ENCODE assay signal across 8 mouse cellular contexts in genomic region chr5:115010577-115011216, GRCm38 (mm10). TPM values are rescaled to one million over a fixed set of nuclear protein-coding genes. Genes with fewer than 3 reads are reported as not detected.
A peak's percentile ranks its signal among the peaks of the same experiment; 100 is the strongest.
DNase-seq lines count a peak whose midpoint lies in the region; ATAC-seq and TF ChIP-seq lines count a peak whose summit lies in the region.

TSS of gene Sppl3 (plus strand) at chr5:115011137.

- H3K4me3 ChIP-seq in embryonic facial prominence, embryonic 13.5 days: peak within 1 kb of the TSS; percentile 99
- peak within 1 kb of the TSS; percentile 88 for H3K4me3 ChIP-seq in heart, adult 2 months
- peak within 1 kb of the TSS; percentile 99 for H3K4me3 ChIP-seq in limb, embryonic 13.5 days
- peak within 1 kb of the TSS; percentile 100 for H3K4me3 ChIP-seq in midbrain, embryonic 16.5 days (ENCODE audit: low read depth, low read length)

- H3K9ac ChIP-seq in embryonic facial prominence, embryonic 13.5 days: peak within 1 kb of the TSS; percentile 99
- H3K9ac ChIP-seq in heart, adult 2 months (ENCODE audit: low read depth, low read length): peak within 1 kb of the TSS; percentile 99
- H3K9ac ChIP-seq in limb, embryonic 13.5 days: peak within 1 kb of the TSS; percentile 98
- peak within 1 kb of the TSS; percentile 99 for H3K9ac ChIP-seq in midbrain, embryonic 16.5 days (ENCODE audit: low read depth, low read length)

- TF ChIP-seq POLR2A in heart, adult 2 months (IDR thresholded peaks at IDR 0.05; ENCODE audit: insufficient read depth, low read depth, low read length): peak; percentile 92

- TF ChIP-seq EP300 in heart, adult 2 months (IDR thresholded peaks at IDR 0.05; ENCODE audit: insufficient read depth, low read depth, low read length): no peak

- 1% methylated on average over 49 of the region's 65 CpGs for WGBS in embryonic facial prominence, embryonic 13.5 days
- 1% methylated on average over 60 of the region's 65 CpGs for WGBS in heart, adult 2 months
- 2% methylated on average over 56 of the region's 65 CpGs for WGBS in limb, embryonic 13.5 days
- WGBS in midbrain, embryonic 16.5 days: under 1% methylated on average over 58 of the region's 65 CpGs

- no peaks in the 10 kb centered on the region for H3K27me3 ChIP-seq in embryonic facial prominence, embryonic 13.5 days
- no peaks in the 10 kb centered on the region for H3K27me3 ChIP-seq in heart, adult 2 months (ENCODE audit: control insufficient read depth, insufficient read depth, low read length)
- H3K27me3 ChIP-seq in limb, embryonic 13.5 days: 0 out of 2 replicates have a peak, but pooled peaks cover under 1% of the 10 kb centered on the region
- H3K27me3 ChIP-seq in midbrain, embryonic 16.5 days (ENCODE audit: control insufficient read depth, insufficient read depth, low read depth, low read length): no peaks in the 10 kb centered on the region

- intact Hi-C loops in heart, adult 2 months (cut with DNase I): loop anchor here (2.0 to 5.0 kb wide), 3 partner anchors 32 to 52 kb away; no protein-coding TSS in a partner anchor

- no peaks in the 10 kb centered on the region for H3K36me3 ChIP-seq in embryonic facial prominence, embryonic 13.5 days
- peaks cover 15% of the 10 kb centered on the region for H3K36me3 ChIP-seq in heart, adult 2 months (ENCODE audit: control insufficient read depth, insufficient read depth, low read length)
- no peaks in the 10 kb centered on the region for H3K36me3 ChIP-seq in limb, embryonic 13.5 days
- H3K36me3 ChIP-seq in midbrain, embryonic 16.5 days (ENCODE audit: control insufficient read depth, insufficient read depth, low read length): no peaks in the 10 kb centered on the region

- peak; percentile 24; the same call in 1 of the 2 replicates for TF ChIP-seq CTCF in heart, adult 2 months (IDR thresholded peaks at IDR 0.05)

- peak; percentile 79 for ATAC-seq in embryonic facial prominence, embryonic 13.5 days (ENCODE audit: insufficient number of reproducible peaks, insufficient read depth, low FRiP score, low TSS enrichment, low read depth)
- ATAC-seq in limb, embryonic 13.5 days (ENCODE audit: low FRiP score, low read depth): peak; percentile 86
- ATAC-seq in midbrain, embryonic 16.5 days: peak; percentile 93

- peak within 1 kb of the TSS; percentile 89 for H3K27ac ChIP-seq in embryonic facial prominence, embryonic 13.5 days
- H3K27ac ChIP-seq in heart, adult 2 months: peak within 1 kb of the TSS; percentile 93
- H3K27ac ChIP-seq in limb, embryonic 13.5 days: peak within 1 kb of the TSS; percentile 91
- H3K27ac ChIP-seq in midbrain, embryonic 16.5 days (ENCODE audit: low read length): peak within 1 kb of the TSS; percentile 97

- H3K4me2 ChIP-seq in embryonic facial prominence, embryonic 13.5 days: peak within 1 kb of the TSS; percentile 90
- peak within 1 kb of the TSS; percentile 94 for H3K4me2 ChIP-seq in limb, embryonic 13.5 days (replicated peaks)
- H3K4me2 ChIP-seq in midbrain, embryonic 16.5 days (ENCODE audit: low read length): peak within 1 kb of the TSS; percentile 89

- peaks cover 16% of the 10 kb centered on the region for H3K79me2 ChIP-seq in heart, adult 2 months (replicated peaks; ENCODE audit: control insufficient read depth, insufficient read depth, low read length)

- peak; percentile 78 for DNase-seq in 3134 (ENCODE audit: extremely low read depth, insufficient read length, low spot score)
- DNase-seq in adrenal gland, postnatal 36 days: peak; percentile 96 to 97
- peak; percentile 96 to 98 for DNase-seq in heart, adult 2 months
- DNase-seq in kidney, adult 8-10 months: peak; percentile 87 to 90
- DNase-seq in spleen, postnatal 10 days (ENCODE audit: low spot score in 2 of 2): peak; percentile 98

- peaks cover 45% of the 10 kb centered on the region for H3K4me1 ChIP-seq in embryonic facial prominence, embryonic 13.5 days
- peaks cover 13% of the 10 kb centered on the region for H3K4me1 ChIP-seq in heart, adult 2 months (ENCODE audit: control insufficient read depth, insufficient read depth, low read length)
- peaks cover 38% of the 10 kb centered on the region for H3K4me1 ChIP-seq in limb, embryonic 13.5 days
- peaks cover 26% of the 10 kb centered on the region for H3K4me1 ChIP-seq in midbrain, embryonic 16.5 days (ENCODE audit: control insufficient read depth, insufficient read depth, low read length)

- H3K9me3 ChIP-seq in embryonic facial prominence, embryonic 13.5 days: no peaks in the 10 kb centered on the region
- no peaks in the 10 kb centered on the region for H3K9me3 ChIP-seq in limb, embryonic 13.5 days
- H3K9me3 ChIP-seq in midbrain, embryonic 16.5 days (replicated peaks; ENCODE audit: control insufficient read depth, low read length, poor library complexity, severe bottlenecking): no peaks in the 10 kb centered on the region

RNA-seq across cellular contexts. Expression of gene Sppl3, which starts in this region (rescaled TPM):
- total RNA-seq in adrenal gland, postnatal 36 days (2021): 10 to 100 TPM; 52.0 to 54.1 TPM
- polyA plus RNA-seq in embryonic facial prominence, embryonic 13.5 days (2015; fragmentation: Nextera tagmentation; extraction: Ambion mirVana): 18.2 and 18.6 TPM in 2 replicates
- 10 to 100 TPM; 32.0 to 32.2 TPM for total RNA-seq in heart, adult 2 months (2021)
- 40.8 and 47.9 TPM in 2 replicates for polyA plus RNA-seq in heart, adult 2 months (2012; rRNA removed)
- 16.2 and 17.3 TPM in 2 replicates for polyA plus RNA-seq in limb, embryonic 13.5 days (2015; fragmentation: Nextera tagmentation; extraction: Ambion mirVana)
- 18.2 and 18.4 TPM in 2 replicates for polyA plus RNA-seq in midbrain, embryonic 16.5 days (2015; fragmentation: Nextera tagmentation; extraction: Ambion mirVana)

Comparison
In these comparisons a context has a peak if more than half of its experiments do, and no peak if none do; other contexts are left out.
1. Peak in every context shown above with its lines: DNase-seq, ATAC-seq, H3K4me3 ChIP-seq and H3K27ac ChIP-seq.